Mouse (Mus musculus) erythroblast, adult 5-6 weeks (primary cell): ENCODE results near the gene Gm21883. TPM values are rescaled to one million over a fixed set of nuclear protein-coding genes. Genes with fewer than 3 reads are reported as not detected.
"Not testable (repeated sequence)": the region's sequence is repeated elsewhere in the genome, so short reads cannot be mapped to it uniquely, and the experiment has no call there.

Source experiments
- ATAC-seq: replicated peaks from 2 replicates; pipeline ENCODE4 v1.8.0; 2016; ENCODE audit warnings: moderate number of reproducible peaks, mild to moderate bottlenecking, moderate TSS enrichment, inconsistent platforms; ENCODE audit not compliant: poor library complexity, low FRiP score, severe bottlenecking
- total RNA-seq, 2 experiments: library from RNA; stranded (forward) in 1 of 2; stranded (reverse) in 1 of 2; fragments of 150-400 nt in 1 of 2; fragments of 200-764, 138-1000 nt in 1 of 2; gene quantifications; 2 replicates each; pipeline versions ENCODE4 v1.2.3 to v1.2.4; 2015 to 2017; ENCODE audit warnings: low replicate concordance in 2 of 2

Gm21883 gene
- total RNA-seq (2015; ENCODE audit: low replicate concordance) = not detected in 2 replicates
- not detected in 2 replicates for total RNA-seq (2017; ENCODE audit: low replicate concordance)

DNA sequence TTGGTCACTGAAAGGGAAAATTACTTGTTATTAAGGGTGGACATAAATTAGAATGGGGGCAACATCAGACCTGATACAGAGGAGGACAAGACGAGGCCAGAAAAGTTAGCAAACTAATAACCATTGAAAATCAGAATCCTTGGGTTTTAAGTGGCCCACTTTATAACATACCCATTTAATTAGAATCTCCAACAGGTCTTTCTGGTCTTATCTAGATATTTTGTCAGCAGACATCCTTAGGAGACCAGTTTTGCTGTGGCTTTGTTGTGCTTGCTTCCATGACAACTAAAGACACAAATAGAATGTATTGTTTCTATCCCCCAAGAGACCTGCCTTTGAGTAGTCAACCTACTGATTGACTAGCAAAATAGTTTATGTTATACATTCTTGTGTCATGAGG, at the start of gene Gm21883:
Gm21883 (minus strand) TSS at position 101 of the 400 bp plus-strand sequence.
- ATAC-seq = not testable (repeated sequence)

DNA sequence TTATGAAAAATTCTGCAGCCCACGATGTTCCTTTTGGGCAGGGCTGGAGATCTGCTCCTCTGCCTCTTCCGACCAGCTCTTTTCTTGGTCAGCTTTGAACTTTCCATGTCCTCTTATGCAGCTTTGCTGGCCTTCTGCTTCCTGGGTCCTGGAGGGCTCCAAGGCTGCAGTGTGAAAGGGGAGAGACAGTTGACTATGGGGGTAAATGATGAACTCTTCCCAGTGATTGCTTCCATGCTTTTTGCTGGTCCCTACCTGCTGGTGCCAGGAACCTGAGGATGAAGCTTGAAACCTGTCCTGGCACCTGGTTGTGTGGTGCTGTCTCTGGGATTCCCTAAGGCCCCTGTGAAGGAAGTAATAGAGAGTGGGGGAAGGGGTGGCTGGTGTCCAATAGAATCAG, 44.7 kb upstream of the Gm21883 start, which contains the start of gene Spin2e:
Spin2e (minus strand) TSS at position 101 of the 400 bp plus-strand sequence.
- ATAC-seq = not testable (repeated sequence)

Other genes starting within 250 kb of the Gm21883 start
- gene Btbd35f26, start 237.8 kb downstream of the Gm21883 start, total RNA-seq (2015; ENCODE audit: low replicate concordance) = not detected in 2 replicates
- gene Btbd35f26, start 237.8 kb downstream of the Gm21883 start, total RNA-seq (2017; ENCODE audit: low replicate concordance) = not detected in 2 replicates
- gene Btbd35f19, start 190.4 kb downstream of the Gm21883 start, total RNA-seq (2015; ENCODE audit: low replicate concordance) = not detected in 2 replicates
- not detected in 2 replicates for gene Btbd35f19, start 190.4 kb downstream of the Gm21883 start, total RNA-seq (2017; ENCODE audit: low replicate concordance)
- gene Spin2e, start 44.6 kb upstream of the Gm21883 start, total RNA-seq (2015; ENCODE audit: low replicate concordance) = not detected in 2 replicates
- gene Spin2e, start 44.6 kb upstream of the Gm21883 start, total RNA-seq (2017; ENCODE audit: low replicate concordance) = not detected in 2 replicates
- not detected in 2 replicates for gene Btbd35f25, start 142.9 kb upstream of the Gm21883 start, total RNA-seq (2015; ENCODE audit: low replicate concordance)
- gene Btbd35f25, start 142.9 kb upstream of the Gm21883 start, total RNA-seq (2017; ENCODE audit: low replicate concordance) = not detected in 2 replicates